In genomic region chr7:38173871-38174270, GRCm38 (mm10) we compare ENCODE assay signal across 8 mouse cellular contexts. TPM values are rescaled to one million over a fixed set of nuclear protein-coding genes. Genes with fewer than 3 reads are reported as not detected.
DNase-seq lines count a peak whose midpoint lies in the region; ATAC-seq lines count a peak whose summit lies in the region.

No protein-coding gene starts in this region.

- no peak for ATAC-seq in heart, embryonic 13.5 days (ENCODE audit: extremely low read depth, insufficient number of reproducible peaks, low FRiP score, low TSS enrichment)
- ATAC-seq in hindbrain, embryonic 14.5 days (ENCODE audit: low FRiP score): peak; percentile 40; the same call in 1 of the 2 replicates
- ATAC-seq in midbrain, embryonic 12.5 days (ENCODE audit: low FRiP score, low read depth): peak; percentile 48; the same call in 1 of the 2 replicates

- no peak for DNase-seq in heart, postnatal 25 days (ENCODE audit: low spot score)
- peak; percentile 72 for DNase-seq in R1 (ENCODE audit: low read depth, low spot score)
- peak; percentile 32 for DNase-seq in hindbrain, embryonic 14.5 days (ENCODE audit: low spot score)
- no peak for DNase-seq in spleen, postnatal 4 days (ENCODE audit: low spot score in 2 of 2)
- DNase-seq in gastrocnemius, postnatal 14 days: no peak
- DNase-seq in left cerebral cortex, adult 18-20 months (ENCODE audit: low spot score in 2 of 2): no peak

- peak overlapping the region; percentile 77 for H3K9ac ChIP-seq in heart, embryonic 13.5 days
- peak overlapping the region; percentile 66 for H3K9ac ChIP-seq in hindbrain, embryonic 14.5 days
- peak overlapping the region; percentile 69 for H3K9ac ChIP-seq in midbrain, embryonic 12.5 days (replicated peaks)

- H3K27me3 ChIP-seq in heart, embryonic 13.5 days (replicated peaks): peaks cover 34% of the 10 kb centered on the region
- H3K27me3 ChIP-seq in hindbrain, embryonic 14.5 days (ENCODE audit: control insufficient read depth, insufficient read depth, low read length): no peaks in the 10 kb centered on the region
- peaks cover 9% of the 10 kb centered on the region; the same call in 1 of the 2 replicates for H3K27me3 ChIP-seq in midbrain, embryonic 12.5 days

- H3K4me3 ChIP-seq in heart, embryonic 13.5 days: peak overlapping the region; percentile 49
- H3K4me3 ChIP-seq in hindbrain, embryonic 14.5 days (replicated peaks; ENCODE audit: low read length): peak overlapping the region; percentile 14
- H3K4me3 ChIP-seq in midbrain, embryonic 12.5 days: peak overlapping the region; percentile 32

- 19% methylated on average over 14 of the region's 14 CpGs for WGBS in heart, embryonic 13.5 days
- 9% methylated on average over 14 of the region's 14 CpGs for WGBS in hindbrain, embryonic 14.5 days
- 5% methylated on average over 14 of the region's 14 CpGs for WGBS in midbrain, embryonic 12.5 days

- H3K9me3 ChIP-seq in heart, embryonic 13.5 days: no peaks in the 10 kb centered on the region
- H3K9me3 ChIP-seq in hindbrain, embryonic 14.5 days (ENCODE audit: control insufficient read depth, low read length): no peaks in the 10 kb centered on the region
- no peaks in the 10 kb centered on the region for H3K9me3 ChIP-seq in midbrain, embryonic 12.5 days

- intact Hi-C loops in heart, postnatal 25 days (cut with DNase I): loop anchor here (5.0 kb wide), 1 partner anchor 38 kb away; no protein-coding TSS in a partner anchor
- intact Hi-C loops in gastrocnemius, postnatal 14 days (cut with DNase I; ENCODE audit: low total_unique reads): no loop called here

- no peaks in the 10 kb centered on the region for H3K36me3 ChIP-seq in heart, embryonic 13.5 days
- no peaks in the 10 kb centered on the region for H3K36me3 ChIP-seq in hindbrain, embryonic 14.5 days (replicated peaks; ENCODE audit: control insufficient read depth, insufficient read depth)
- no peaks in the 10 kb centered on the region for H3K36me3 ChIP-seq in midbrain, embryonic 12.5 days

- H3K27ac ChIP-seq in heart, embryonic 13.5 days (replicated peaks): no peak overlapping the region
- H3K27ac ChIP-seq in hindbrain, embryonic 14.5 days: peak overlapping the region; percentile 75
- peak overlapping the region; percentile 86 for H3K27ac ChIP-seq in midbrain, embryonic 12.5 days (replicated peaks)

- H3K4me1 ChIP-seq in heart, embryonic 13.5 days: peaks cover 13% of the 10 kb centered on the region
- peaks cover 9% of the 10 kb centered on the region for H3K4me1 ChIP-seq in hindbrain, embryonic 14.5 days (replicated peaks; ENCODE audit: control insufficient read depth, insufficient read depth, low read length)
- H3K4me1 ChIP-seq in midbrain, embryonic 12.5 days: peaks cover 18% of the 10 kb centered on the region

- H3K4me2 ChIP-seq in heart, embryonic 13.5 days: peak overlapping the region; percentile 75
- peak overlapping the region; percentile 57 for H3K4me2 ChIP-seq in hindbrain, embryonic 14.5 days (replicated peaks)
- H3K4me2 ChIP-seq in midbrain, embryonic 12.5 days (replicated peaks): peak overlapping the region; percentile 53

RNA-seq across cellular contexts. Expression of gene 1600014C10Rik, which starts 9.1 kb away (rescaled TPM):
- 11.9 and 12.4 TPM in 2 replicates for polyA plus RNA-seq in heart, embryonic 13.5 days (2015; fragmentation: Nextera tagmentation; extraction: Ambion mirVana)
- total RNA-seq in heart, postnatal 25 days (2021): 10 to 100 TPM; 30.7 to 34.4 TPM
- 29.2 and 33.9 TPM in 2 replicates for polyA plus RNA-seq in hindbrain, embryonic 14.5 days (2014; fragmentation: Nextera tagmentation; extraction: Ambion mirVana)
- polyA plus RNA-seq in midbrain, embryonic 12.5 days (2016; fragmentation: Nextera tagmentation; extraction: Ambion mirVana): 18.5 and 19.9 TPM in 2 replicates
- 10 to 100 TPM; 15.8 to 17.9 TPM for total RNA-seq in gastrocnemius, postnatal 14 days (2021)
- total RNA-seq in left cerebral cortex, adult 18-20 months (2021): 10 to 100 TPM; 24.5 to 26.3 TPM

RNA-seq across cellular contexts. Expression of gene Plekhf1, which starts 53.9 kb away (rescaled TPM):
- polyA plus RNA-seq in heart, embryonic 13.5 days (2015; fragmentation: Nextera tagmentation; extraction: Ambion mirVana): 2.2 and 2.7 TPM in 2 replicates
- total RNA-seq in heart, postnatal 25 days (2021): 1 to 10 TPM; 9.5 to 9.9 TPM
- 0.66 and 0.90 TPM in 2 replicates for polyA plus RNA-seq in hindbrain, embryonic 14.5 days (2014; fragmentation: Nextera tagmentation; extraction: Ambion mirVana)
- polyA plus RNA-seq in midbrain, embryonic 12.5 days (2016; fragmentation: Nextera tagmentation; extraction: Ambion mirVana): 1.1 and 1.2 TPM in 2 replicates
- total RNA-seq in gastrocnemius, postnatal 14 days (2021): 1 to 10 TPM; 4.9 to 9.7 TPM
- 1 to 10 TPM; 1.5 to 1.7 TPM for total RNA-seq in left cerebral cortex, adult 18-20 months (2021)

Comparison
In these comparisons a context has a peak if more than half of its experiments do, and no peak if none do; other contexts are left out.
1. DNase-seq: peak in R1 (single experiment) and hindbrain, embryonic 14.5 days (single experiment); none in heart, postnatal 25 days (single experiment), spleen, postnatal 4 days (0 of 2), gastrocnemius, postnatal 14 days (single experiment) and left cerebral cortex, adult 18-20 months (0 of 2).
2. Peak in every context shown above with its lines, with median percentiles within 50 percentile points of each other: H3K4me2 ChIP-seq, H3K4me3 ChIP-seq and H3K9ac ChIP-seq.